Mouse (Mus musculus): ENCODE results near the gene Aak1. TPM values are rescaled to one million over a fixed set of nuclear protein-coding genes. Genes with fewer than 3 reads are reported as not detected.

Aak1 gene
- total and polyA plus RNA-seq, 2 experiments from 2014 or later: 9.2 to 46.7 TPM

DNA sequence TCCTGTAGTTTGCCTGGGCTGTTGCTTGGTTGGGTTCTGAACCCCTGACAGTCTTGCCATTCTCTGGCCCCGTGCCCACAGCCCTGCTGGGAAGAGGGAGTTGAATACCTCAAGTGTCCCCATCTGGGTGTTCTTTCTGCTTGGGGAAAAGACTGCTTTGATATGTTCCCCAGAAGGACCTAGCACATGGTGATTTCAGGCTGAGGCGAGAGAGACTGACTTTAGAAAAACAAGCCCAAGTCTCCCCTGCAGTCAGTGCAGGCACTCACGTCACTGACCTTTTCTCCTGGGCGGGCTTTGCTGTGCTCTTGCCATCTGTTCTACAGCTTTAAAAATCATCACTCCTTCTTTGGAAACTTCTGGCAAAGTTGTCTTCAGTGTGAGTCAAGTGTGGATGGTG lies 67.9 kb downstream of the Aak1 start:
- no peak for ATAC-seq (ENCODE audit: insufficient read depth, low read depth)
- Histone ChIP-seq H3K4me3 (ENCODE audit: low read depth, low read length) (no peak overlapping the region), H3K9ac (replicated peaks; ENCODE audit: low read depth, low read length) (no peak overlapping the region; the same call in 1 of the 2 replicates), H3K4me1 (ENCODE audit: control insufficient read depth, insufficient read depth) (peaks cover 45% of the 10 kb centered on the region), H3K27ac (ENCODE audit: low read depth) (peak overlapping the region; percentile 55), H3K9me3 (replicated peaks; ENCODE audit: control insufficient read depth, low read length) (no peaks in the 10 kb centered on the region), H3K36me3 (replicated peaks; ENCODE audit: control insufficient read depth, insufficient read depth, low read length) (no peaks in the 10 kb centered on the region), H3K4me2 (ENCODE audit: low read depth, low read length) (no peak overlapping the region), H3K27me3 (ENCODE audit: control insufficient read depth, insufficient read depth, low read length) (no peaks in the 10 kb centered on the region)
- no peak for TF ChIP-seq CTCF (IDR thresholded peaks at IDR 0.05; ENCODE audit: low read depth)
- no peak for TF ChIP-seq EP300 (IDR thresholded peaks at IDR 0.05; ENCODE audit: low read depth)
- WGBS: 27% methylated on average over 4 of the region's 4 CpGs
- DNase-seq (ENCODE audit: low spot score): peak; percentile 17

- no peaks in the 10 kb centered on the region for H3K9me3 ChIP-seq (replicated peaks; ENCODE audit: control insufficient read depth, low read length)
- peak overlapping the region; percentile 17; the same call in 1 of the 2 replicates for H3K4me2 ChIP-seq (ENCODE audit: low read depth, low read length)
- H3K27me3 ChIP-seq (ENCODE audit: control insufficient read depth, insufficient read depth, low read length): no peaks in the 10 kb centered on the region
- no peak for TF ChIP-seq CTCF (IDR thresholded peaks at IDR 0.05; ENCODE audit: low read depth)
- no peak for TF ChIP-seq EP300 (IDR thresholded peaks at IDR 0.05; ENCODE audit: low read depth)
- peak overlapping the region; percentile 55 for H3K27ac ChIP-seq (ENCODE audit: low read depth)
- WGBS: 15% methylated on average over 7 of the region's 7 CpGs
- peak; percentile 25 for DNase-seq (ENCODE audit: low spot score)
- H3K36me3 ChIP-seq (replicated peaks; ENCODE audit: control insufficient read depth, insufficient read depth, low read length): no peaks in the 10 kb centered on the region
- no peak overlapping the region for H3K9ac ChIP-seq (replicated peaks; ENCODE audit: low read depth, low read length)
- ATAC-seq (ENCODE audit: insufficient read depth, low read depth): peak; percentile 40; the same call in 1 of the 2 replicates
- H3K4me3 ChIP-seq (ENCODE audit: low read depth, low read length): no peak overlapping the region
- peaks cover 45% of the 10 kb centered on the region for H3K4me1 ChIP-seq (ENCODE audit: control insufficient read depth, insufficient read depth)
Measured at GRCm38 (mm10) chr6:86918058-86918835, 68.9 kb downstream of the Aak1 start.

DNA sequence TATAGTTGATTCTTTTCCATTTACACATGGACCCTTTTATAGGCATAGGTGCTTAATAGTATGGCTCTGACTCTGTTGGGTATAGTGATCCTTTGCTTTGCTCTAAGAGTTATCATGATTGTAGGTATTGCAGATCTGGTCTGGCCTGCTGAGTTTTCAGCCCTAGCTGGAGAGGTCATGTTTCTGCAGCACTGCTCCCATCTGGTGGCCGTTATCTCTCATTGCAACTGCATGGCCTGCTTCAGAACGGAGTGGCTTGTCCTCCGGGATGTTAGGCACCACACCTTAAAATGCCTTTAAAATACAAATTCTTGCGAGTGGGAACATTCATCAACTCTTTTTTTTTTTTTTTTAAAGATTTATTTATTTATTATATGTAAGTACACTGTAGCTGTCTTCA lies 72.6 kb downstream of the Aak1 start:
- Histone ChIP-seq H3K4me3 (ENCODE audit: low read depth, low read length) (no peak overlapping the region), H3K9ac (replicated peaks; ENCODE audit: low read depth, low read length) (no peak overlapping the region)
- peak; percentile 73 for DNase-seq (ENCODE audit: low spot score)

GRCm38 (mm10) chr6:86924746-86925145 lies 75.4 kb downstream of the Aak1 start:
- WGBS: 90% methylated on average over 4 of the region's 4 CpGs
- ATAC-seq (ENCODE audit: insufficient read depth, low read depth) (no peak), DNase-seq (ENCODE audit: low spot score) (no peak)
- Histone ChIP-seq H3K9ac (replicated peaks; ENCODE audit: low read depth, low read length) (no peak overlapping the region), H3K9me3 (replicated peaks; ENCODE audit: control insufficient read depth, low read length) (no peaks in the 10 kb centered on the region), H3K4me2 (ENCODE audit: low read depth, low read length) (no peak overlapping the region), H3K4me3 (ENCODE audit: low read depth, low read length) (no peak overlapping the region), H3K27me3 (ENCODE audit: control insufficient read depth, insufficient read depth, low read length) (no peaks in the 10 kb centered on the region), H3K27ac (ENCODE audit: low read depth) (no peak overlapping the region), H3K36me3 (replicated peaks; ENCODE audit: control insufficient read depth, insufficient read depth, low read length) (peaks cover 31% of the 10 kb centered on the region), H3K4me1 (ENCODE audit: control insufficient read depth, insufficient read depth) (no peaks in the 10 kb centered on the region)
- no peak for TF ChIP-seq CTCF (IDR thresholded peaks at IDR 0.05; ENCODE audit: low read depth)
- TF ChIP-seq EP300 (IDR thresholded peaks at IDR 0.05; ENCODE audit: low read depth): no peak

More for the DNA sequence above, 72.6 kb downstream of the Aak1 start:
- TF ChIP-seq CTCF (IDR thresholded peaks at IDR 0.05; ENCODE audit: low read depth) (peak; percentile 89), EP300 (IDR thresholded peaks at IDR 0.05; ENCODE audit: low read depth) (no peak)
- H3K9me3 ChIP-seq (replicated peaks; ENCODE audit: control insufficient read depth, low read length): no peaks in the 10 kb centered on the region
- H3K27me3 ChIP-seq (ENCODE audit: control insufficient read depth, insufficient read depth, low read length): no peaks in the 10 kb centered on the region
- WGBS: 6% methylated on average over 4 of the region's 4 CpGs
- peaks cover 8% of the 10 kb centered on the region for H3K36me3 ChIP-seq (replicated peaks; ENCODE audit: control insufficient read depth, insufficient read depth, low read length)
- ATAC-seq (ENCODE audit: insufficient read depth, low read depth): peak; percentile 62; the same call in 1 of the 2 replicates
- H3K27ac ChIP-seq (ENCODE audit: low read depth): no peak overlapping the region
- H3K4me2 ChIP-seq (ENCODE audit: low read depth, low read length): no peak overlapping the region
- peaks cover 27% of the 10 kb centered on the region for H3K4me1 ChIP-seq (ENCODE audit: control insufficient read depth, insufficient read depth)

DNA sequence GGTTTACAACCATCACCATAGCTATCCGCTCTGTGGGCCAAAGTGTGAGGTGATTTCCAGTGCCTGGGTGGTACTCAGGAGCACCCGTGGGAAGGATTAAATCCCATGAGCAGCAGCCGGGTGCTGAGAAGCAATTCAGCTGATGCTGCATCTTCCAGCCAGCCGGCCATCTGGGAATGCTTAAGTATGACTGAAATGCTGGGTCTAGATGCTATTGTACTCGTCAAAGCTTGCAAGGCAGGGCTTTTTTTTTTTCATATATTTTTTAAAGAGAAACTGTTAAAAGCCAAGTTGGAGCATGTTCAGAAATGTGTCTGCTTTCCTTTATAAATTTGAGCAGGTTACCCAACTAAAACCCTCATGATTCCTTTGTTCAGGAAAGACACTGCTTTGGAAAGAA lies 85.2 kb downstream of the Aak1 start:
- Histone ChIP-seq H3K36me3 (replicated peaks; ENCODE audit: control insufficient read depth, insufficient read depth, low read length) (peaks cover 57% of the 10 kb centered on the region), H3K27me3 (ENCODE audit: control insufficient read depth, insufficient read depth, low read length) (no peaks in the 10 kb centered on the region), H3K4me3 (ENCODE audit: low read depth, low read length) (no peak overlapping the region), H3K4me1 (ENCODE audit: control insufficient read depth, insufficient read depth) (no peaks in the 10 kb centered on the region), H3K9me3 (replicated peaks; ENCODE audit: control insufficient read depth, low read length) (no peaks in the 10 kb centered on the region), H3K9ac (replicated peaks; ENCODE audit: low read depth, low read length) (no peak overlapping the region), H3K27ac (ENCODE audit: low read depth) (no peak overlapping the region), H3K4me2 (ENCODE audit: low read depth, low read length) (no peak overlapping the region)
- 72% methylated on average over 5 of the region's 5 CpGs for WGBS
- ATAC-seq (ENCODE audit: insufficient read depth, low read depth) (no peak), DNase-seq (ENCODE audit: low spot score) (no peak)
- no peak for TF ChIP-seq EP300 (IDR thresholded peaks at IDR 0.05; ENCODE audit: low read depth)
- no peak for TF ChIP-seq CTCF (IDR thresholded peaks at IDR 0.05; ENCODE audit: low read depth)
